Mouse (Mus musculus) neutrophil, adult 59 days (primary cell): ENCODE results near the gene Slc25a3. TPM values are rescaled to one million over a fixed set of nuclear protein-coding genes. Genes with fewer than 3 reads are reported as not detected.

Experiments used
- total RNA-seq, 2 experiments: library from RNA; stranded (reverse); gene quantifications; 1 replicate in 1 of 2; 2 replicates in 1 of 2; pipeline ENCODE4 v1.2.4; 2023

Gene Slc25a3
- 100 to 1,000 TPM; 279 to 319 TPM for total RNA-seq

DNA sequence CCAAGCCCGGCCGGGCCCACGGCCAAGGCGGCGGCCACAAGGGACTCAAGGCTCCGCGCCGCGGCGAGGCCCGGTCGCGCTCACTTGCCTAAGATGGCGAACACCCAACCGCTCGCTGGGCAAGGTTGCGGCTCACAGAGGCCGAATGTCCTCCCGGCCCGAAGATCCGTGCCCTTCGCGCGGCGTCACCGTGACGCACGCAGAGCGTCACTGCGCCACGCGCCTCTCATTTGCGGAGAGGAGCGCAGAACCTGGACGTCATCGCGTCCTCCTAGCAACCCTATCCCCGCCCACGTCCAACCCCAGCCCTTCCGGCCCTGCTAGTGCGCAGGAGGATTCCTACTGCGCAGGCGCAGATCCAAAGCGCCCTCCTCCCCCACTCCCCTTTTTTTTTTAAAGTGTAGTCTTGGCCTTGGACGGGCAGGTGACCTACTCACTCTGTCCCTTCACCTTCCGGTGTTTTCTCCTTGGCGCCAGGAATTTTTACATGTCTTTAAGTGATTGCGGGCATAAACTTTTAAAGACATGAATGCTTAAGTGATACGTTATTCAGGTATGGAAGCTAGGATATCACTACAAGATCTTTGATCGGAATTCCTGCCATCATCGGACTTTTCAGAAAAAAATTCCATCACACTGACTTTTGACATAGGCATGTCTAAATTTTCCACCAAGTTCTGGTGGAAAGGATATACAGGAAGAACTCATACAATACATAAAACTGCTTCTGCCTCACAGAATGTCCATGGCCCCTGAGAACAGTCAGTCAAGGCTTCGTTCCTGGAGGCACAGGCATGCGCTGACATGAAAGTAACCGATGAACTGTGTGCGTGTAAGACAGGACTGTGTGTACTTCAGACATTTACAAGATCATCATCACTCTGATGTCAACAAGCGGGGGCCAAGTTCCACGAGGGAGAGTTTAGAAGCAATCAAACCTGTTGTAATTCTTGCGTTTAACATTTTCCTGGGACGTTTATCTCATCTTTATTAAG, at the start of gene Slc25a3:
Gene Slc25a3 (minus strand): TSS at position 232 of the 995 bp plus-strand sequence.

DNA sequence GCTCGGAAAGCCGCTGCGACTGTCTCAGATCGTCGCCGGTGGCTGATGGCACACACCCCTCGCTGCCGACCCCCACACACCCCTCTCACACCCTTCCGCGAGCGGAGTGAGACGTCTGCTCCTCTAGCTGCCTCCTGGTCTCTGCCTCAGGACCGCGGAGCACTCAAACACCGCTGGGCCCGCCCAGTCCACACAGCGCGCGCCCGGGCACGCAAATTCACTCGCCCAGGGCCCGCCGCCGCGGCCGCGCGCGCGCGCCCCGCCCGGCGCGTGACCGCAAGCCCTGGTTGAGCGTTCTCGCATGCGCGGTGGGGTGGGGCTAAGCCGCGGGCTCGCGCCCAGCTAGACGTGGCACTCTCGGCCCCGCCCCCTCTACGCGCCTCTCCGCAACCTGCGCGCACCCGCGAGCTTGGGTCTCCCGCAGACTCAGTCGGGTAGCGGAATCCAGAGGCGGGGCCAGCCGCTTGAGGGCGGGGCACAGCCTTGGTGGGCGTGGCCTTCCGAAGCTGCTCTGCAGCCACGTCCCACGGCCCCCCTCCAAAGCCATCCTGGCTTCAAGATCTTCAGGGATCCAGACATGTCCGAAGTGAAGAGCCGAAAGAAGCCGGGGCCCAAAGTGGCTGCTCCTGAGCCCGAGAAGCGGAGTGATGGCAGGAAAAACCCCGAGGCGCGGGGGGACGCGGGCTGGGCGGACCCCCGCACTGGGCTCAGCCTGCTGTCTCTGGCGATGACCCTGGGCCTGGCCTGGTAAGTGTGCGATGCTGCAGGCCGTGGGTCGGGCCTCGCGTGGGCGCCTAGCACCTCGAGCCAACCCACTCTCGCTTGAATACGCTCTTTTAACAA, 41.1 kb downstream of the Slc25a3 start, which contains the start of the genes Apaf1 and Ikbip:
Gene Apaf1 (minus strand): TSS at position 221 of the 843 bp plus-strand sequence.
Gene Ikbip (plus strand): TSS at position 391 of the 843 bp plus-strand sequence.

Other genes with a start within 250 kb of the Slc25a3 start
- gene Apaf1, start 41.3 kb downstream of the Slc25a3 start, total RNA-seq, result 10 to 100 TPM; 79.1 to 89.1 TPM
- gene Ikbip, start 41.1 kb downstream of the Slc25a3 start, total RNA-seq, result 1 to 10 TPM; 4.0 to 5.8 TPM
- 100 to 1,000 TPM; 259 to 311 TPM for gene Tmpo, start 57.3 kb upstream of the Slc25a3 start, total RNA-seq